Mouse (Mus musculus): ENCODE measurements around the gene Igflr1. TPM values are rescaled to one million over a fixed set of nuclear protein-coding genes. Genes with fewer than 3 reads are reported as not detected.

Gene Igflr1
- 4.0 and 4.1 TPM in 2 replicates for polyA plus RNA-seq (2014; fragmentation: Nextera tagmentation; extraction: Ambion mirVana)

GRCm38 (mm10) chr7:30564970-30565571, at the start of gene Igflr1:
Igflr1 (plus strand) TSS chr7:30565427.
- Histone ChIP-seq H3K4me1 (ENCODE audit: control insufficient read depth, insufficient read depth, low read length) (peaks cover 8% of the 10 kb centered on the region), H3K27me3 (ENCODE audit: control insufficient read depth, insufficient read depth, low read length) (no peaks in the 10 kb centered on the region), H3K36me3 (ENCODE audit: control insufficient read depth, insufficient read depth, low read length) (peaks cover 23% of the 10 kb centered on the region), H3K4me3 (ENCODE audit: low read depth, low read length) (no peak within 1 kb of the TSS), H3K9me3 (ENCODE audit: control insufficient read depth, low read length) (no peaks in the 10 kb centered on the region), H3K4me2 (no peak within 1 kb of the TSS), H3K9ac (ENCODE audit: low read length) (no peak within 1 kb of the TSS), H3K27ac (ENCODE audit: low read depth, low read length) (no peak within 1 kb of the TSS)
- no peak for DNase-seq (ENCODE audit: low spot score, missing footprints)
- no peak for ATAC-seq (ENCODE audit: low FRiP score)
- 95% methylated on average over 12 of the region's 12 CpGs for WGBS

- H3K36me3 ChIP-seq (ENCODE audit: control insufficient read depth, insufficient read depth, low read length) = peaks cover under 1% of the 10 kb centered on the region; the same call in 1 of the 2 replicates
- H3K4me2 ChIP-seq = no peak overlapping the region
- no peak for ATAC-seq (ENCODE audit: low FRiP score)
- H3K27ac ChIP-seq (ENCODE audit: low read depth, low read length) = no peak overlapping the region
- H3K4me1 ChIP-seq (ENCODE audit: control insufficient read depth, insufficient read depth, low read length) = no peaks in the 10 kb centered on the region
- DNase-seq (ENCODE audit: low spot score, missing footprints) = no peak
- no peak overlapping the region for H3K9ac ChIP-seq (ENCODE audit: low read length)
- WGBS = 40% methylated on average over 8 of the region's 8 CpGs
- no peaks in the 10 kb centered on the region for H3K9me3 ChIP-seq (ENCODE audit: control insufficient read depth, low read length)
- no peak overlapping the region for H3K4me3 ChIP-seq (ENCODE audit: low read depth, low read length)
- no peaks in the 10 kb centered on the region for H3K27me3 ChIP-seq (ENCODE audit: control insufficient read depth, insufficient read depth, low read length)
These were observed 46.9 kb upstream of the Igflr1 start for GRCm38 (mm10) chr7:30518325-30518724.

- H3K9me3 ChIP-seq (ENCODE audit: control insufficient read depth, low read length) = no peaks in the 10 kb centered on the region
- no peak overlapping the region for H3K4me2 ChIP-seq
- 51% methylated on average over 4 of the region's 4 CpGs for whole genome bisulfite sequencing
- H3K4me3 ChIP-seq (ENCODE audit: low read depth, low read length) = no peak overlapping the region
- H3K36me3 ChIP-seq (ENCODE audit: control insufficient read depth, insufficient read depth, low read length) = peaks cover 15% of the 10 kb centered on the region; the same call in 1 of the 2 replicates
- DNase-seq (ENCODE audit: low spot score, missing footprints) (no peak), ATAC-seq (ENCODE audit: low FRiP score) (peak; percentile 47)
- no peak overlapping the region for H3K9ac ChIP-seq (ENCODE audit: low read length)
- H3K27me3 ChIP-seq (ENCODE audit: control insufficient read depth, insufficient read depth, low read length) = no peaks in the 10 kb centered on the region
- no peaks in the 10 kb centered on the region for H3K4me1 ChIP-seq (ENCODE audit: control insufficient read depth, insufficient read depth, low read length)
- H3K27ac ChIP-seq (ENCODE audit: low read depth, low read length) = no peak overlapping the region
These were observed 44.8 kb upstream of the Igflr1 start for GRCm38 (mm10) chr7:30520396-30520795.

GRCm38 (mm10) chr7:30520856-30521255, 44.4 kb upstream of the Igflr1 start:
- no peaks in the 10 kb centered on the region for H3K9me3 ChIP-seq (ENCODE audit: control insufficient read depth, low read length)
- ATAC-seq (ENCODE audit: low FRiP score) (no peak), DNase-seq (ENCODE audit: low spot score, missing footprints) (no peak)
- H3K4me2 ChIP-seq = no peak overlapping the region
- no peak overlapping the region for H3K9ac ChIP-seq (ENCODE audit: low read length)
- H3K36me3 ChIP-seq (ENCODE audit: control insufficient read depth, insufficient read depth, low read length) = peaks cover 19% of the 10 kb centered on the region; the same call in 1 of the 2 replicates
- no peaks in the 10 kb centered on the region for H3K27me3 ChIP-seq (ENCODE audit: control insufficient read depth, insufficient read depth, low read length)
- 70% methylated on average over 5 of the region's 5 CpGs for WGBS
- H3K27ac ChIP-seq (ENCODE audit: low read depth, low read length) = no peak overlapping the region
- no peaks in the 10 kb centered on the region for H3K4me1 ChIP-seq (ENCODE audit: control insufficient read depth, insufficient read depth, low read length)
- H3K4me3 ChIP-seq (ENCODE audit: low read depth, low read length) = no peak overlapping the region

- Histone ChIP-seq H3K27me3 (ENCODE audit: control insufficient read depth, insufficient read depth, low read length) (no peaks in the 10 kb centered on the region), H3K4me2 (no peak overlapping the region), H3K27ac (ENCODE audit: low read depth, low read length) (no peak overlapping the region), H3K4me3 (ENCODE audit: low read depth, low read length) (no peak overlapping the region), H3K9me3 (ENCODE audit: control insufficient read depth, low read length) (no peaks in the 10 kb centered on the region), H3K4me1 (ENCODE audit: control insufficient read depth, insufficient read depth, low read length) (no peaks in the 10 kb centered on the region), H3K36me3 (ENCODE audit: control insufficient read depth, insufficient read depth, low read length) (peaks cover 32% of the 10 kb centered on the region), H3K9ac (ENCODE audit: low read length) (no peak overlapping the region)
- no peak for ATAC-seq (ENCODE audit: low FRiP score)
- WGBS = 88% methylated on average over 10 of the region's 10 CpGs
- DNase-seq (ENCODE audit: low spot score, missing footprints) = no peak
These were observed 42.4 kb upstream of the Igflr1 start for GRCm38 (mm10) chr7:30522871-30523270.

GRCm38 (mm10) chr7:30524487-30524886, 40.7 kb upstream of the Igflr1 start:
- Histone ChIP-seq H3K4me3 (ENCODE audit: low read depth, low read length) (no peak overlapping the region), H3K4me1 (ENCODE audit: control insufficient read depth, insufficient read depth, low read length) (no peaks in the 10 kb centered on the region), H3K9ac (ENCODE audit: low read length) (no peak overlapping the region), H3K9me3 (ENCODE audit: control insufficient read depth, low read length) (no peaks in the 10 kb centered on the region), H3K4me2 (no peak overlapping the region), H3K27me3 (ENCODE audit: control insufficient read depth, insufficient read depth, low read length) (no peaks in the 10 kb centered on the region), H3K36me3 (ENCODE audit: control insufficient read depth, insufficient read depth, low read length) (peaks cover 42% of the 10 kb centered on the region), H3K27ac (ENCODE audit: low read depth, low read length) (no peak overlapping the region)
- WGBS = 82% methylated on average over 6 of the region's 6 CpGs
- DNase-seq (ENCODE audit: low spot score, missing footprints) (no peak), ATAC-seq (ENCODE audit: low FRiP score) (no peak)

- Histone ChIP-seq H3K4me2 (no peak overlapping the region), H3K27me3 (ENCODE audit: control insufficient read depth, insufficient read depth, low read length) (no peaks in the 10 kb centered on the region), H3K36me3 (ENCODE audit: control insufficient read depth, insufficient read depth, low read length) (peaks cover 49% of the 10 kb centered on the region), H3K4me1 (ENCODE audit: control insufficient read depth, insufficient read depth, low read length) (no peaks in the 10 kb centered on the region), H3K4me3 (ENCODE audit: low read depth, low read length) (no peak overlapping the region), H3K9me3 (ENCODE audit: control insufficient read depth, low read length) (no peaks in the 10 kb centered on the region), H3K27ac (ENCODE audit: low read depth, low read length) (no peak overlapping the region), H3K9ac (ENCODE audit: low read length) (no peak overlapping the region)
- DNase-seq (ENCODE audit: low spot score, missing footprints) (no peak), ATAC-seq (ENCODE audit: low FRiP score) (no peak)
- 38% methylated on average over 10 of the region's 10 CpGs for WGBS
These were observed 39.3 kb upstream of the Igflr1 start for GRCm38 (mm10) chr7:30525954-30526353.

- H3K9ac ChIP-seq (ENCODE audit: low read length) = no peak overlapping the region
- no peak for DNase-seq (ENCODE audit: low spot score, missing footprints)
- H3K27ac ChIP-seq (ENCODE audit: low read depth, low read length) = no peak overlapping the region
- no peaks in the 10 kb centered on the region for H3K9me3 ChIP-seq (ENCODE audit: control insufficient read depth, low read length)
- no peak overlapping the region for H3K4me3 ChIP-seq (ENCODE audit: low read depth, low read length)
- H3K36me3 ChIP-seq (ENCODE audit: control insufficient read depth, insufficient read depth, low read length) = peaks cover 49% of the 10 kb centered on the region
- H3K4me2 ChIP-seq = no peak overlapping the region
- no peak; the same call in 1 of the 2 replicates for ATAC-seq (ENCODE audit: low FRiP score)
- H3K27me3 ChIP-seq (ENCODE audit: control insufficient read depth, insufficient read depth, low read length) = no peaks in the 10 kb centered on the region
- WGBS = 23% methylated on average over 17 of the region's 17 CpGs
- no peaks in the 10 kb centered on the region for H3K4me1 ChIP-seq (ENCODE audit: control insufficient read depth, insufficient read depth, low read length)
These were observed 38.8 kb upstream of the Igflr1 start for GRCm38 (mm10) chr7:30526399-30526798.

- no peak for ATAC-seq (ENCODE audit: low FRiP score)
- WGBS = 72% methylated on average over 14 of the region's 14 CpGs
- DNase-seq (ENCODE audit: low spot score, missing footprints) = no peak
- H3K4me3 ChIP-seq (ENCODE audit: low read depth, low read length) = no peak overlapping the region
- H3K27me3 ChIP-seq (ENCODE audit: control insufficient read depth, insufficient read depth, low read length) = no peaks in the 10 kb centered on the region
- H3K27ac ChIP-seq (ENCODE audit: low read depth, low read length) = no peak overlapping the region
- peaks cover 53% of the 10 kb centered on the region for H3K36me3 ChIP-seq (ENCODE audit: control insufficient read depth, insufficient read depth, low read length)
- no peak overlapping the region for H3K4me2 ChIP-seq
- H3K4me1 ChIP-seq (ENCODE audit: control insufficient read depth, insufficient read depth, low read length) = peaks cover 2% of the 10 kb centered on the region
- no peaks in the 10 kb centered on the region for H3K9me3 ChIP-seq (ENCODE audit: control insufficient read depth, low read length)
- no peak overlapping the region for H3K9ac ChIP-seq (ENCODE audit: low read length)
These were observed 38.2 kb upstream of the Igflr1 start for GRCm38 (mm10) chr7:30526981-30527380.
